Mouse (Mus musculus) testis, adult 2 months (tissue): ENCODE measurements around the gene Crebbp. TPM values are rescaled to one million over a fixed set of nuclear protein-coding genes. Genes with fewer than 3 reads are reported as not detected.

ENCODE experiments used
- H3K27ac ChIP-seq: fragments of 200-500 bp; 2 replicates; pipeline ENCODE4 v1.5.1; 2012; ENCODE audit warnings: low read depth, low read length; ENCODE audit not compliant: control insufficient read depth, insufficient read depth
- H3K27me3 ChIP-seq: fragments of 200-500 bp; 2 replicates; pipeline ENCODE4 v1.6.1; 2012; ENCODE audit warnings: mild to moderate bottlenecking, low read length, moderate library complexity; ENCODE audit not compliant: control insufficient read depth, insufficient read depth
- H3K36me3 ChIP-seq: fragments of 200-500 bp; 2 replicates; pipeline ENCODE4 v1.6.1; 2012; ENCODE audit warnings: mild to moderate bottlenecking, low read length; ENCODE audit not compliant: control insufficient read depth, insufficient read depth
- H3K4me1 ChIP-seq: fragments of 200-500 bp; 2 replicates; pipeline ENCODE4 v1.6.1; 2012; ENCODE audit warnings: low read length; ENCODE audit not compliant: control insufficient read depth, insufficient read depth
- H3K4me3 ChIP-seq: fragments of 200-500 bp; 2 replicates; pipeline ENCODE4 v1.5.1; 2012; ENCODE audit warnings: low read depth, mild to moderate bottlenecking, low read length, moderate library complexity, mixed read lengths; ENCODE audit not compliant: control insufficient read depth
- CTCF ChIP-seq: fragments of 200-500 bp; IDR thresholded peaks from 2 replicates; pipeline ENCODE4 v1.5.1; 2012; ENCODE audit warnings: low read depth, mild to moderate bottlenecking, inconsistent platforms, low read length, moderate library complexity; ENCODE audit not compliant: control insufficient read depth, insufficient read depth, insufficient replicate concordance
- POLR2A ChIP-seq: fragments of 200-500 bp; IDR thresholded peaks from 2 replicates; pipeline ENCODE4 v1.6.1; 2012; ENCODE audit warnings: low read depth, mild to moderate bottlenecking, inconsistent platforms, low read length, moderate library complexity; ENCODE audit not compliant: control insufficient read depth
- polyA plus RNA-seq: library from polyadenylated mRNA; depleted of rRNA; stranded (reverse); fragments of >200 nt; gene quantifications from 2 replicates; pipeline ENCODE4 v1.2.3, GENCODE M21; 2012

Gene Crebbp
- polyA plus RNA-seq, 1 experiment, result 15.0 TPM

DNA sequence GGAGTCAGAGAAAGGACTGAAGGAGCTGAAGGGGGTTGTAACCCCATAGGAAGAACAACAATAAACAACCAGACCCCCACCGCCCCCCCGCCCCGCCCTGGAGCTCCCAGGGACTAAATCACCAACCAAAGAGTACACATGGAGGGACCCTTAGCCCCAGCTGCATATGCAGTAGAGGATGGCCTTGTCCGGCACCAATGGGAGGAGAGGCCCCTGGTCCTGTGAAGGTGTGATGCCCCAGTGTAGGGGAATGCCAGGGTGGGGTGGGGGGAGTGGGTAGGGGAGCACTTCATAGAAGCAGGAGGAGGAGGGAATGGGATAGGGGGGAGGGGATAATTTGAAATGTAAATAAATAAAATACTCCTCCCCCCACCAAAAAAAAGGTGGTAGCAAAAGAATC lies 15.8 kb downstream of the Crebbp start:
- no peaks in the 10 kb centered on the region for H3K4me1 ChIP-seq
- TF ChIP-seq POLR2A, result no peak
- TF ChIP-seq CTCF, result no peak

DNA sequence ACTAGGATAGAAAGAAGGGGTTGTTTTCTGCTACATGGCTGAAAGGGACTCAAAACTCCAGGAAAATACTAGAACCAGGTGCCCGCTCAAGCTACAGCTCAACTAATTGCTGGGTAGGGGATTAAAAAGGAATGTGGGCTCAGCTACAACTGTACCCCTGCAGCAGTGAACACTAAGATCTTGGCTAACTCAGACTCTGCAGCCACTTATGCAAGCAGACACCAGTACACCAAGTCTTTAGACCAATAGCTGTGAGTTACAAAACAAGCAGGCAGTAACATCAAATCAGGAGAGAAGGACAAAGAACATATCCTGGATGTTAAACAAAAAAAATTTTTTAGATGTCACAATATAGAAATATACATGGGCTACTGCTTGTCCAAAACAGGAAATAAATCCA lies 23.6 kb downstream of the Crebbp start:
- H3K27me3 ChIP-seq, result no peaks in the 10 kb centered on the region
- H3K4me3 ChIP-seq, result no peak overlapping the region
- TF ChIP-seq POLR2A (no peak), CTCF (no peak)
- no peak overlapping the region for H3K27ac ChIP-seq
- H3K36me3 ChIP-seq, result no peaks in the 10 kb centered on the region
- no peaks in the 10 kb centered on the region for H3K4me1 ChIP-seq

More for the DNA sequence above, 15.8 kb downstream of the Crebbp start:
- no peaks in the 10 kb centered on the region for H3K36me3 ChIP-seq
- H3K4me3 ChIP-seq, result no peak overlapping the region
- H3K27ac ChIP-seq, result no peak overlapping the region
- H3K27me3 ChIP-seq, result no peaks in the 10 kb centered on the region

GRCm38 (mm10) chr16:4175134-4175533 lies 38.7 kb downstream of the Crebbp start:
- H3K4me1 ChIP-seq, result no peaks in the 10 kb centered on the region
- no peak overlapping the region for H3K4me3 ChIP-seq
- TF ChIP-seq CTCF (no peak), POLR2A (no peak)
- no peak overlapping the region for H3K27ac ChIP-seq
- H3K27me3 ChIP-seq, result no peaks in the 10 kb centered on the region
- peaks cover 3% of the 10 kb centered on the region for H3K36me3 ChIP-seq

DNA sequence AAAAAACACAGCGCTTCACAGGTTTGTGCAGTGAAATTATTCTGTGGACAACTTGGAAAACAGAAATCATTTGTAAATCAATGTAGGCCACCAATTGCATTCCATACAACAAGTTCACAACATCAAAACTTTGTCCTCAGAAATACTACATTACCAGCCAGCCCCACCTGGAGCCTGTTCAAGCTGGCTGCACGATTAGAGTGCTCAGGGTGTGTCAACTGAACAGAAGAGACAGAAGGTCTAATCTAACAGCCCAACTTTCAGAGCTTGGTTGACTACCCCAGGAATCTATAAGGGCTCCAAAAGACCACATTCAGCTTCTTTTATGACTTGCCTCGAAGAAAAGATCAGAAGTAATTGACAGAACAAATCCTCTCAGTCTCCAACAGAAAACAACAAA lies 44.3 kb downstream of the Crebbp start:
- Histone ChIP-seq H3K4me3 (no peak overlapping the region), H3K27ac (no peak overlapping the region)

DNA sequence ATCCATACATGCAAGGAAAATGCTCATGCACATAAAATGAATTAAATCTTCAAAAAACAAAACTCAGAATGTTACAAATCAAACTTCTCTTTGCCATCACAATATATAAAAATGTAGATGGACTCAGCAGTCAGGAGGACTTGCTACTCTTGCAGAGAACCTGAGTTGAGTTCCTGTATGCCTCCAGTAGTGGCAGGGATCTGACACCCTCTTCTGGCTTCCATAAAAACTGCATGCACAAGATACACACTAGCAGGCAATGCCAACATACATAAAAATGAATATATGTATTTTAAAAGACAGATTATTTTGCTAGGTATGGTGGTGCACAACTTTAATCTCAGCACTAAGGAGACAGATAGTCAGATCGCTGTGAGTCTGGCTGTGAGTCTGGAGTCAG lies 45.3 kb downstream of the Crebbp start:
- H3K36me3 ChIP-seq, result peaks cover 1% of the 10 kb centered on the region; the same call in 1 of the 2 replicates
- no peak overlapping the region for H3K27ac ChIP-seq
- H3K4me3 ChIP-seq, result no peak overlapping the region
- no peaks in the 10 kb centered on the region for H3K27me3 ChIP-seq
- H3K4me1 ChIP-seq, result no peaks in the 10 kb centered on the region
- TF ChIP-seq POLR2A (no peak), CTCF (no peak)

More for the DNA sequence above, 44.3 kb downstream of the Crebbp start:
- TF ChIP-seq POLR2A, result no peak
- TF ChIP-seq CTCF, result no peak
- Histone ChIP-seq H3K4me1 (no peaks in the 10 kb centered on the region), H3K36me3 (peaks cover 1% of the 10 kb centered on the region; the same call in 1 of the 2 replicates), H3K27me3 (no peaks in the 10 kb centered on the region)

DNA sequence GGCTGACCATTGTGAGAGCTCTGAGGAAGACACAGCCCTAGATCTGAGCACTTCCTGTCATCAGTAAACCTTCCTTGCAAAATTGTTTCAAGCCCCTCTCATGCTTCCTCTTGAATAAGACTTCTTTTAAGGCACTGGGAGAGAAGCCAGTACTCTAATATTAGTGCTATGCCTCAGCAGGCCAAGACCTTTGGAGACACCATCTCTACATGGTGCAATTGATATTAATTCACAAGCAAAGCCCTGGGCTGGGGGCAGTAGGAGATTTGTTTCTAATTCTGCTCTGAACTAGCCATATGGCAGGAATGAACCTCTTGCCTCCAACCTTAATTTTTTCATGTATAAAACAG lies 52.9 kb downstream of the Crebbp start:
- Histone ChIP-seq H3K4me1 (no peaks in the 10 kb centered on the region), H3K27ac (no peak overlapping the region), H3K4me3 (no peak overlapping the region), H3K36me3 (no peaks in the 10 kb centered on the region), H3K27me3 (no peaks in the 10 kb centered on the region)
- TF ChIP-seq POLR2A, result no peak
- no peak for TF ChIP-seq CTCF

- Histone ChIP-seq H3K36me3 (no peaks in the 10 kb centered on the region), H3K4me3 (no peak overlapping the region), H3K27me3 (no peaks in the 10 kb centered on the region), H3K27ac (no peak overlapping the region), H3K4me1 (no peaks in the 10 kb centered on the region)
- no peak for TF ChIP-seq POLR2A
- no peak for TF ChIP-seq CTCF
These were observed 53.4 kb downstream of the Crebbp start for GRCm38 (mm10) chr16:4160246-4160897.
